Mouse (Mus musculus) thymus, postnatal 10 days (tissue): Measurements from ENCODE around the gene Eef2.
"Not testable (repeated sequence)": the region's sequence is repeated elsewhere in the genome, so short reads cannot be mapped to it uniquely, and the experiment has no call there.

Source experiments
- DNase-seq, 2 experiments: peaks; one replicate each; pipeline ENCODE4 v3.0.0; 2021; ENCODE audit warnings: low spot score in 2 of 2

Gene Eef2

GRCm38 (mm10) chr10:81200605-81201287 is 24.3 kb downstream of the Eef2 start:
- no peak for DNase-seq

GRCm38 (mm10) chr10:81201807-81202758 is 25.7 kb downstream of the Eef2 start, which contains the start of gene Nmrk2:
Gene Nmrk2 (minus strand): TSS chr10:81202051.
- no peak for DNase-seq

DNA sequence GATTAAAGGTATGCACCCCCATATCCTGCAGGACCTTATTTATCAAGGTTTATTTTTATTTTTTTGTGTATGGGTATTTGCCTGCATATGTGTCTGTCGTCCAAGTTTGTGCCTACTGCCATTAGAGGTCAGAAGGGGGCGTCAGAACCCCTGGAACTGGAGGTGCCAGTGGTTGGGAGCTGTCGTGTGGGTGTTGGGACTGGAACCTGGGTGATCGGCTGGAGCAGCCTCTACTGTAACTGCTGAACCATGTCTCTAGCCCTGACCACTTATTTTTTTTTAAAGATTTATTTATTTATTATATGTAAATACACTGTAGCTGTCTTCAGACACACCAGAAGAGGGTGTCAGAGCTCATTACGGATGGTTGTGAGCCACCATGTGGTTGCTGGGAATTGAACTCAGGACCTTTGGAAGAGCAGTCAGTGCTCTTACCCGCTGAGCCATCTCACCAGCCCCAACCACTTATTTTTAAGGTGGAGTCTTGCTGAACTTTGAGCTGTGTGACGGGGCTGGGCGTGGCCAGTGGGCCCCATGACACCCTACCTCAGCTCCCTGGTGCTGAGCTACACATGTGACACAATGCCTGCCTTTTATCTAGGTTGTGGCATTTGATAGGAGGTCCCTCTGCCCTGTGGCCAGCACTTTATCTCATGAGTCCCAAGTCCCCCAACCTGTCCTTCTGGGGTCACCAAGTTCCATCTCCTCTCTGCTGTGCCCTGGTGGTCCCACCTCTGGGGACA is 26.7 kb downstream of the Eef2 start:
- DNase-seq = no peak

- no peak for DNase-seq
Measured at GRCm38 (mm10) chr10:81204137-81204536, 27.7 kb downstream of the Eef2 start.

DNA sequence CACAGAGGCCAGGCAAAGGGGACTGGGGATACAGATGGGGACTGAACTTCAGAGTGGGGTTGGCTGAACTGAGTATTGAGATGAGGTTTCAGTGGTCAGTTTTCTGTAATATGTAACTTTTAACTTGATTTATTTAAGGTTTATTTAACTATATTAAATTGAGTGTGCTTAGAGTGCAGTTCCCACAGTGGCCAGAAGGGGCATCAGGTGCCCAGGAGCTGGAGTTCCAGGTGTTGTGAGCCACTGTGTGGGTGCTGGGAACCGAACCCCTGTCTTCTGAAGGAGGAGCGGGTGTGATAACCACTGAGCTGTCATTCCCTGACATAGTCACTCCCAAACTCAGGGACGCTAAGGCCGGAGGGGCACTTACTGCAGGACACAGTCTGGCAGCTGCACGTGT is 33.7 kb downstream of the Eef2 start:
- DNase-seq = no peak

DNA sequence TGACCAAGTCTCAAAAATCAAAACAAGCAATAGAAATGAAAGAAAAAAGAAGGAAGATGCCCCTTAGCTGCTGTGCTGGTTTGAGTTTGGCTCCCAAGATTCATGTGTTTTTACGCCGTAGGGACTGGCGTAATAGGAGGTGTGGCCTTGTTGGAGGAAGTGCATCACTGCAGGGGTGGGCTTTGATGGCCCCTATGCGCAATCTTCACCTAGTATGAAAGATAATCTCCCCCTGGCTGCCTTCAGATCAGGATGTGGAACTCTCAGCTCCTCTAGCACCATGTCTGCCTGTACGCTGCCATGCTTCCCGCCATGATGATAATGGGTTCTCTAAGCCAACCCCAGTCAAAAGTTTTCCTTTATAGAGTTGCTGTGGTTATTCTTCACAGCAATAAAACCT is 39.8 kb downstream of the Eef2 start:
- DNase-seq = no peak

DNA sequence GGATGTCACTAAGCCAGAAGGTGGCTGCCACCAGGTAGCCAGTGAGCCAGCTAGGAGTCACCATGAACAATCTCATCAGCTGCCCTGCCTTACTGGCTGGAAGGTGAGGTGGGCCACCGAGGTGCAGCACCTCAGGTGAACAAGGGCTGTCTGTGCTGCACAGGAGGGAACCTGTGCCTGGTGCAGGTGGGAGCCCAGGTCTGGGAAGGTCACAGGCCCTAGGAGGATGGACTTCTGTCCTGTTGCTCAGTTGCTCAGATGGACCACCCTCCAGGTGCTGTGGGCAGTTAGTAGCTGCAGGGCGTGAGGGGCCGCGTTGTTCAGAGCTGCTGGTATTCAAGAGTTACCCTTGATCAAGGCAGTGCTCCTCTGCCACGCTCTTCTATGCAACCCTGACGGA is 40.4 kb downstream of the Eef2 start:
- DNase-seq = no peak

- peak in 1 of 2 experiments; percentile 42 for DNase-seq
Measured at GRCm38 (mm10) chr10:81217267-81217666, 40.8 kb downstream of the Eef2 start.

DNA sequence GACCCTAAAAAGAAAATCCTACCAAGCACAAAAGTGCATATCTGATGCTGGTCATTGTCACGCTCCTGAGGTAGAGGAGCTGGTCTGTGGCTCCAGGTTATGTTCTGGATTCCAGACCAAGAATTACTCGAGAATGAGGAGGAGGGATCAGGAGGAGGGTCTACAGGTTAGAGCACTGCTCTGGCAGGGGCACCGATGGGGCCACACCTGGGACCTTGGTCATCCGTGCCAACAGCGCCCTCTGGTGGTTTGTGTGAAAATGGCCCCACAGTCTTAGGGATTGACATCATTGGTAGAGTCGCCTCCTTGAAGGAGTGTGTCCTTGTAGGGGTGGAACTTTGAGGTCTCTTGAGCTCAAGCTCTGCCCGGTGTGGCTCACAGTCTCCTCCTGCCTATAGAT is 41.5 kb downstream of the Eef2 start:
- peak; percentile 59 to 84 for DNase-seq

GRCm38 (mm10) chr10:81221402-81222015 is 45.1 kb downstream of the Eef2 start:
- DNase-seq = no peak

- not testable (repeated sequence) for DNase-seq
Measured at GRCm38 (mm10) chr10:81223731-81224130, 47.3 kb downstream of the Eef2 start.

GRCm38 (mm10) chr10:81229735-81230437 is 53.5 kb downstream of the Eef2 start:
- DNase-seq = no peak

DNA sequence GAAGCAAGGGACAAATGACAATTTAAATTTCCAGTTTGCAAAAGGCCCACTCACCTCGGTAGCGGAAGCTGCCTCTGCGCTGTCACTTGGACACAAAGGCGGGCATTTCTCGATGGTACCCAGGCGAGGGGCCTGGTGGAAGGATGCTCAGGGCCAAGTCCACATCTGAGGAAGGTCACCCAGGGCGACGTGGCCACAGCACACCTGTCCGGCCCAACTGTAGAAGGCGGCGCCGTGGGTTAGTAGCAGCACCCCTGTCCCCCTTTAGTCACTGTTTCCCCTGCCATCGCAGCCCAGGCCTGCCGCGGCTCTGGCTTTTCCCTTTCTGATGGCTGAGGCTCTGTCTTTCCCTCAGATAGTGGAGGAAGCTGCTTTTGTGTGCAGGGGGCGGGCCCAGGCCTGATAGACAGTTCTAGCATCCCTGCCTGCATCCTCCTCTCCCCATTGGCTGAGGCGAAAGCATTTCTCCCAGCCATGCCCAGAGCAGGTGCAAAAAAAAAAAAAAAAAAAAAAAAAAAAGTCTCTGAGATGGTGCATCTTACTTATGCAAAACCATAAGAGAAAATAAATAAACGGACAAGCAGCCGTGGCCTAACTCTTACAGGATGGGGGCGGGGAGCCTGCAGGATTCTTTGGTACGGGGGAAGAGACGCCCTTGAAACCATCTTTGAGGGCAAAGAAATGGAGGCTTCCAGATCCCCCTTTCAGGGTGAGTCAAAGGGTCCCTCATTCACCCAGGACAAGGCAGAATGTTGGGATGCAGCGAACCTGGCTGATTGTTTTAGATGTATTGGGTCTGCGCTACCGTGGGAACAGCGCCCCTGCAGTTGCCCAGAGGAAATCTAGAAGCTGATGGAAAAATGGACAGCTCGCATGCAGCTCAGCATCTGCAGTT is 54.3 kb downstream of the Eef2 start, which contains the start of gene Atcay:
TSS of gene Atcay (minus strand) at position 396 of the 895 bp plus-strand sequence.
- DNase-seq = peak in 1 of 2 experiments; percentile 41

DNA sequence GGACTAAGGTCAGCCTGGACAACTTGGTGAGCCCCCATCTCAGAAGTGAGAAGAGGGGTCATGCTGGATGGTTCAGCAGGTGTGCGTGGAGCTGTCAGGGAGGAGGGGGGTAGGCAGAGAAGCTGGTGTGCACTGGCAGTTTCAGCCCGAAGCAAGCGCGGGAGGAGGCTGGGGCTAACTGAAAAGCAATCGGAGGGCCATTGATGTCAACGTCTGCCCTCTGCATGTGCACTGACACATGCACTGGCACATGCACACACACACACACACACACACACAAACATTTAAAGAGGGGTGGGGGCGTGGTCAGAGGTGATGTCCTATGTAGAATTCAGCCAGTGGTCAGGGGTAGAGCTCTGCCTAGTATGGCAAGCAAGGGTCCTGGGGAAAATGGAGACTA is 55.0 kb downstream of the Eef2 start:
- DNase-seq = no peak
